Mouse (Mus musculus): ENCODE results near the gene Pigq.

DNA sequence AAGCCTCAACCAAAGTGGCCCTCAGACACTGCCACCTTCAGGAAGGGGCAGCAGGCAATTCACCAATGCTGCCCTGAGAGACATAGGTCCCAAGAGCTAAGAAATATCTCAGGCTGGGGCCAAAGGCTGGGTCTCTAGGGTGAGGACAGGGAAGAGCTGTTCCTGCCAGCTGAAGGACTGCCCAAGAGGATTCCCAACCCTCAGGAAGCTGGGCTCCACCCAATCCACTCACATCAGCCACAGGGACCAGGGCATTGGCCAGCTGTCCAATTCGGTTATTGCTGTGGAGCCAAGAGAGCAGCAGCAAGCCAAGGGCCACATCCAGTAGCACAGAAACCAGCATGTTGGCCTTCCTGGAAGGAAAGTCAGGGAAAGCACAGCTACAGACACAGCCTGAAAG, 10.2 kb downstream of the Pigq start:
- TF ChIP-seq CTCF (conservative IDR thresholded peaks at IDR 0.05; ENCODE audit: insufficient read depth, insufficient read length, low read depth, low read length), result no peak
- TF ChIP-seq POLR2A (IDR thresholded peaks at IDR 0.05; ENCODE audit: low read depth, low read length), result no peak

Measured in kidney, adult 2 months (tissue).